Mouse (Mus musculus) G1E (cell line): ENCODE data around the gene Paxip1. TPM values are rescaled to one million over a fixed set of nuclear protein-coding genes. Genes with fewer than 3 reads are reported as not detected.
A peak's percentile ranks its signal among the peaks of the same experiment; 100 is the strongest.

ENCODE experiments used
- ATAC-seq: 2 replicates; pipeline ENCODE4 v1.8.0; 2016; ENCODE audit warnings: mild to moderate bottlenecking; ENCODE audit not compliant: insufficient number of reproducible peaks, poor library complexity, low FRiP score, severe bottlenecking; ENCODE audit errors: extremely low read depth
- DNase-seq: peaks from one replicate; pipeline ENCODE4 v3.0.0; 2012; ENCODE audit warnings: low spot score
- H3K27me3 ChIP-seq: 2 replicates; pipeline ENCODE4 v1.6.1; 2012; ENCODE audit warnings: mild to moderate bottlenecking, low read length, inconsistent platforms; ENCODE audit not compliant: insufficient read depth
- H3K36me3 ChIP-seq: replicated peaks from 2 replicates; pipeline ENCODE3; 2012; ENCODE audit warnings: mild to moderate bottlenecking, inconsistent platforms
- H3K4me1 ChIP-seq: 2 replicates; pipeline ENCODE4 v1.6.1; 2012; ENCODE audit warnings: low read depth, low read length, inconsistent platforms, mixed read lengths; ENCODE audit not compliant: insufficient read depth
- H3K4me3 ChIP-seq: 2 replicates; pipeline ENCODE4 v1.5.1; 2012; ENCODE audit warnings: low read depth, mild to moderate bottlenecking, inconsistent platforms, low read length, moderate library complexity, mixed read lengths
- H3K9me3 ChIP-seq: replicated peaks from 2 replicates; pipeline ENCODE4 v1.6.1; 2012; ENCODE audit warnings: inconsistent platforms
- CTCF ChIP-seq: IDR thresholded peaks from 2 replicates; pipeline ENCODE4 v1.5.1; 2012; ENCODE audit warnings: low read depth, low read length, inconsistent platforms, mixed read lengths
- GATA1 ChIP-seq: IDR thresholded peaks from 2 replicates; pipeline ENCODE4 v1.6.1; 2012; ENCODE audit warnings: borderline replicate concordance, low read length, inconsistent platforms, mixed read lengths
- GATA2 ChIP-seq: IDR thresholded peaks from 2 replicates; pipeline ENCODE4 v1.6.1; 2012; ENCODE audit warnings: low read depth, low read length, inconsistent platforms, borderline replicate concordance
- POLR2AphosphoS5 ChIP-seq: IDR thresholded peaks from 2 replicates; pipeline ENCODE4 v1.6.1; 2012; ENCODE audit warnings: low read depth, low read length, inconsistent platforms; ENCODE audit not compliant: insufficient replicate concordance
- TAL1 ChIP-seq: conservative IDR thresholded peaks from 2 replicates; pipeline ENCODE4 v1.6.1; 2012; ENCODE audit warnings: low read depth, low read length, inconsistent platforms, mixed read lengths
- polyA plus RNA-seq: library from polyadenylated mRNA; stranded (reverse); fragments of >175 nt; gene quantifications from 2 replicates; pipeline ENCODE4 v1.2.3, GENCODE M21; 2012
- total RNA-seq, 2 experiments: library from RNA; stranded (forward) in 1 of 2; stranded (reverse) in 1 of 2; fragments of 200-1000 nt in 1 of 2; fragments of >200 nt in 1 of 2; fragmentation: Nextera tagmentation in 1 of 2; gene quantifications; 2 replicates each; pipeline ENCODE4 v1.2.3; 2014 to 2017

Paxip1 gene
- total and polyA plus RNA-seq, 3 experiments: 26.4 to 42.9 (median 30.5) TPM

DNA sequence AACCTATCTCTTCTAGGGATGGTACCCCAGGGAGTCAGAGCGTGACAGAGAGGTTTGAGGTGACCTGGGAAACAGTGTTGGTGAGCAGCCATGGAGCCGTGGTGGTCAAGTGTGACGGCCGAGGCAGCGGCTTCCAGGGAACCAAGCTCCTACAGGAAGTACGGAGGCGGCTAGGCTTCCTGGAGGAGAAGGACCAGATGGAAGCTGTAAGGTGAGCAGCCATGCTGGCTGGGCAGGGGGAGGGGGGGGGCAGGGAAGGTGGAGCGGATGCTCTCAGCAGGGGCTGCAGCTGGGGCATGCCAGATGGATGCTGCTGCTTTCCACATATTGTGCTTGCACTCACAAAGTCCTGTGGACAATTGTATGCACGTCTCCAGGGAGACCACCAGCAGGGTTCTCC is 77.1 kb downstream of the Paxip1 start:
- no peak for DNase-seq
- no peaks in the 10 kb centered on the region for H3K36me3 ChIP-seq
- no peak for ATAC-seq
- H3K4me3 ChIP-seq: no peak overlapping the region
- peaks cover 76% of the 10 kb centered on the region for H3K27me3 ChIP-seq
- peaks cover 26% of the 10 kb centered on the region for H3K4me1 ChIP-seq
- no peak for TF ChIP-seq GATA2
- TF ChIP-seq CTCF: no peak
- TF ChIP-seq POLR2AphosphoS5: no peak
- no peak for TF ChIP-seq GATA1
- no peak for TF ChIP-seq TAL1
- no peaks in the 10 kb centered on the region for H3K9me3 ChIP-seq

DNA sequence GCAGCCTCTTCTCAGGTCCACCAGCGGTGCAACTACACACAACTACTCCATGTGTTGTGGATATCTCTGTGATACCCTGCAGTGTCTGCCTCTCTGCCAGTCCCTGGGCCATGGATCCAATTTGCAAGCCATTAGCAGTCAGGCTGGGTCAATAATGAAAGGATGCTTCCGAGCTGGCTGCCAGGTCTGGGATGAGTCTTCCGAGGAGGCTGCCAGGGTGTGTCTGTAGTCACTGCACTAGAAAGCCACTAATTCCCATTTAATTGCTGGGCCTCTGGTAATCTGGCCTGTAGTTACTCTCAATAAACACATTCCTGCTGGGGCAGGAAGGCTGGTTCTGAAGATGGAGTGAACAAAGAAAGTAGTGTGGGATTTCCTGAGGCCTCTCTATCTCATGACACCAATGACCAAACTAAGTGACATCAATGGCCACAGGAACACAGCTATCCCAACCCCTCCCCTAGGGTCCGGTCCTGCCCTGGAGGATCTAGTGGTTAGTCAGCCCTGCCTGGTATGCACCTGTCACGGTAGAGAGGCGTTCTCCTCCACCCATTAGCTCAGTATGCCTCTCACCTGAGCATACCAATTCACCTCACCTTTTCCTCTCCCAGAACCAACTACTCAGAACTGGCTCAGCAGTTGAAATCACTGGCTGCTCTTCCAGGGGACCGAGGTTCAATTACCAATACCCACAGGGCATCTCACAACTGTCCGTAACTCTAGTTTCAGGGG is 79.9 kb downstream of the Paxip1 start:
- DNase-seq (no peak), ATAC-seq (no peak)
- Histone ChIP-seq H3K27me3 (peaks cover 55% of the 10 kb centered on the region), H3K9me3 (no peaks in the 10 kb centered on the region), H3K4me1 (peaks cover 53% of the 10 kb centered on the region), H3K4me3 (no peak overlapping the region), H3K36me3 (no peaks in the 10 kb centered on the region)
- TF ChIP-seq GATA1: no peak
- TF ChIP-seq CTCF: no peak
- no peak for TF ChIP-seq GATA2
- TF ChIP-seq TAL1: no peak
- TF ChIP-seq POLR2AphosphoS5: no peak

DNA sequence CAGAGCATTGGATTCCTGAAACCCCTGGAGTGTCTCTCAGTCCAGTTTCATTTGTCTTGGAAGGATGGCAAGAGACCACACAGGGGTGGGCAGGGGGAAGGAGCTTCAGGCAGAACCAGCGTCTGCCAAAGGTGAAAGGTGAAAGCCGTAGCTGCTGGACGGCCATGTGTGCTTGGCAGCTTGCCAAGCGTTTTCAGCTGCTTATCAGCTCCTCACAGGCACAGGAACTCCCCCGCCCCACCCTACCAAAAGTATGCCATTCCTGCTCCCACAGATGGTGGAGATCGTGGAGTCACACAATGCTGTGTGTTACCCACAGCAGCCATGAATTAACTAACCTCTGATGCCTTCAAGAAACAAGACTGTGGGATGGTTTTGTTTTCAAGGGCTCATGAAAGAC is 83.3 kb downstream of the Paxip1 start:
- Histone ChIP-seq H3K36me3 (no peaks in the 10 kb centered on the region), H3K4me3 (peak overlapping the region; percentile 54; the same call in 1 of the 2 replicates), H3K27me3 (peaks cover 47% of the 10 kb centered on the region), H3K4me1 (peaks cover 58% of the 10 kb centered on the region), H3K9me3 (no peaks in the 10 kb centered on the region)
- peak; percentile 73 for ATAC-seq
- peak; percentile 39 for DNase-seq
- peak; percentile 76 for TF ChIP-seq TAL1
- no peak for TF ChIP-seq CTCF
- no peak for TF ChIP-seq GATA1

DNA sequence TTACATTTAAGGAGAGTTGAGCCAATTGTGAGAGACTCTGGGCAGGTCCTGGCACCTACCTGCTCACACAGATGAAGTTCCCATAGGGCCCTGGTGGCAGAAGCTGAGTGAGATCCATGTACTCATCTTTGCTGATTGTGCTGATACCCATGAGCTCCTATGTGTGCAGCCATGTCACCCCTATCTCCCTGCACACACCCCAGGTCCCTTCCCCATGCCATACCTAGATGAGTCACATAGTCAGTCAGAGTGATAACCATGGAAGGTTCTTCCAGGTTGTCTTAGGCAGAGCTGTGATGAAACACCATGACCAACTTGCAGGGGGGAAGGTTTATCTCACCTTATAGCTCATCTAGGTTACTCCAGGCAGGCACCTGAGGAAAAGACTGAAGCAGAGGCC is 84.2 kb downstream of the Paxip1 start:
- DNase-seq: no peak
- TF ChIP-seq GATA2 (no peak), TAL1 (no peak), GATA1 (no peak), POLR2AphosphoS5 (no peak), CTCF (no peak)
- Histone ChIP-seq H3K27me3 (peaks cover 50% of the 10 kb centered on the region), H3K4me1 (peaks cover 58% of the 10 kb centered on the region), H3K4me3 (no peak overlapping the region), H3K9me3 (no peaks in the 10 kb centered on the region), H3K36me3 (no peaks in the 10 kb centered on the region)
- ATAC-seq: no peak

DNA sequence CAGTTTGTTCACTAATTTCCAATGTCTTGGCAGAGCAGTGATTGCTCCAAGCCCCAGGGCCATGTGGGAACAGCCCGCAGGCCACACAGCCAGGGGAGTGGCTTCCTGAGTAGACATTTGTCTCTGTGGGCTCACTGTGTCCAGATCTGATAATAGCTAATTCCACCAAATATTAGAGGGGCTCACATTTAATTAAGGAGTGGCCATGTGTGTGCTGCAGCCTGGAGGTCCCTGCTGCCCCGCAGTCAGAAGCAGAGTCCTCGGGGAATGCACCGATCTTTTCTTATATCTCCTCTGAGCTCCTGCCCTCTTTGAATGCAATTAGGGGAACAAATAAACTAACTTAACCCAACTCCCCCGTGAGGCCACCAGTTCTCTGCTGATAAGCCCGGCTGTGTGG is 84.9 kb downstream of the Paxip1 start:
- Histone ChIP-seq H3K27me3 (peaks cover 49% of the 10 kb centered on the region), H3K4me1 (peaks cover 54% of the 10 kb centered on the region), H3K36me3 (no peaks in the 10 kb centered on the region), H3K4me3 (no peak overlapping the region), H3K9me3 (no peaks in the 10 kb centered on the region)
- no peak for TF ChIP-seq POLR2AphosphoS5
- no peak for TF ChIP-seq TAL1
- no peak for TF ChIP-seq GATA2
- TF ChIP-seq GATA1: no peak
- TF ChIP-seq CTCF: no peak
- no peak for DNase-seq
- ATAC-seq: no peak

DNA sequence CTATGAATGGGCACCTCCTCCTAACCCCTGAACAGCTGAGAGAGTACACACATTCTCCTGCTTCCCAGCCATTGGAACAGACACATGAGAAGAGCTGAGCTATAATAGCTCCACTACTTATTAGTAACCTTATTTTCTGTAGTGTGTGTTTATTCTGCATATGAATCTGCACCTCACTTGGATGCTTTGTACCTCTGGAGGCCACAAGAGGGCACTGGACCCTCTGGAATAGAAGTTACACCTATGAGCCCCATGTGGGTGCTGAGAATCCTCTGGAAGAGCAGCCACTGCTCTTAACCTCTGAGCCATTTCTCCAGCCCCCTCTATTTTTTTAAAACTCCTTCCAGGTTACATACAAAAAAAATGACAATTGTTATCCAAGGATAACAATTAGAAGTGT is 86.5 kb downstream of the Paxip1 start:
- no peak for ATAC-seq
- H3K9me3 ChIP-seq: no peaks in the 10 kb centered on the region
- DNase-seq: no peak
- no peak overlapping the region for H3K4me3 ChIP-seq
- TF ChIP-seq CTCF: no peak
- no peak for TF ChIP-seq GATA1
- TF ChIP-seq POLR2AphosphoS5: no peak
- TF ChIP-seq TAL1: no peak
- TF ChIP-seq GATA2: no peak
- H3K27me3 ChIP-seq: peaks cover 44% of the 10 kb centered on the region
- H3K36me3 ChIP-seq: no peaks in the 10 kb centered on the region
- peaks cover 39% of the 10 kb centered on the region for H3K4me1 ChIP-seq

DNA sequence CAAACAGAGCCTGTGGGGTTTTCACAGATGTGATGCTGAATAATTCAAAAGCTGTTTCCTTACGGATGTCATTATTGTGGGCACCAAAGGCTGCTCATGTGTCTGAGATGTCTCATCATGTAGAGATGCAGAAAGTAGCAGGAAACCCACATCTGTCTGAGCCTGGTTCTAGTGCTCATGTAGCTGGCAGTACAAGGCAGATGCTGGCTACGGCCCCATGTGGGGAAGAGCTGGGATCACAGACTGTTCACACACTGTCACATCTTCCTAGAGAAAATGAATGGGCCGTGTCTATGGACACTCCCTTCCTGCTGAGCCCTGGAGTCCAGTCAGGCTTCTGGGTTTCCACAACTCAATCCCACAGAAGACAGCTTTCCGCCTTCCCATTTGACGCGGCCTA is 89.0 kb downstream of the Paxip1 start:
- DNase-seq: no peak
- Histone ChIP-seq H3K27me3 (peaks cover 49% of the 10 kb centered on the region), H3K4me3 (no peak overlapping the region), H3K36me3 (no peaks in the 10 kb centered on the region), H3K9me3 (0 out of 2 replicates have a peak, but pooled peaks cover 2% of the 10 kb centered on the region), H3K4me1 (peaks cover 14% of the 10 kb centered on the region)
- ATAC-seq: no peak
- TF ChIP-seq TAL1: no peak

Other genes with a start within 250 kb of the Paxip1 start
- gene Htr5a, start 50.5 kb upstream of the Paxip1 start, total RNA-seq (2014; fragmentation: Nextera tagmentation): not detected in 2 replicates
- gene Htr5a, start 50.5 kb upstream of the Paxip1 start, total RNA-seq (2017): under 0.01 and 0.22 TPM in 2 replicates
- gene Htr5a, start 50.5 kb upstream of the Paxip1 start, polyA plus RNA-seq: not detected in 2 replicates